Mouse (Mus musculus): ENCODE results near the gene Med12l. TPM values are rescaled to one million over a fixed set of nuclear protein-coding genes. Genes with fewer than 3 reads are reported as not detected.

Med12l gene
- polyA plus RNA-seq, 2 experiments = 2.4 to 4.5 TPM

DNA sequence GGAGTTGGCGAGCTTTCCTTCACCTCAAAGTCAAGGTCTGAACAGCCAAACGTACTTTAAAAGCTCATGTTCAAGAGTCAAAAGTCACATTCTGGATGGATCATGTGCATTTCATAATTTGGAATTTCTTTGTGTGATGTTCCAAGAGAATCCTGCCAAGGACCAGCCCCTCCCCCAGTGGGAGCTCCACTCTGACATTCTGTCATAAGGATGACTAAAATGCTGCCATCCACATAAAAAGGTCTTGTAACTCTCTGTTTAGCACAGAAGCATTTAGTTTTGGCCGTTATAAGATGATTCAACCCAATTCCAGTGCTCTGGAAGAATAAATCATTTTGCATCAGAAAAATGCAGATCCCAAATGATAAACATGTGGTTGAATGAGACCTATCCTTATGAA is 348.5 kb downstream of the Med12l start:
- no peak for TF ChIP-seq POLR2A (IDR thresholded peaks at IDR 0.05; ENCODE audit: borderline replicate concordance, extremely low read depth, insufficient read depth, insufficient read length)
- H3K4me2 ChIP-seq (replicated peaks; ENCODE audit: low read depth, low read length, severe bottlenecking) = no peak overlapping the region
- WGBS = 80% methylated on average over 3 of the region's 3 CpGs
- H3K4me1 ChIP-seq (ENCODE audit: control insufficient read depth, insufficient read depth, low read length) = no peaks in the 10 kb centered on the region
- no peak overlapping the region for H3K27ac ChIP-seq (replicated peaks; ENCODE audit: low read depth, low read length)
- no peaks in the 10 kb centered on the region for H3K36me3 ChIP-seq (ENCODE audit: control insufficient read depth, insufficient read depth, low read length)
- no peak for ATAC-seq (ENCODE audit: low FRiP score, low read depth)
- H3K9me3 ChIP-seq (ENCODE audit: control insufficient read depth, low read length) = no peaks in the 10 kb centered on the region
- no peaks in the 10 kb centered on the region for H3K27me3 ChIP-seq (ENCODE audit: control insufficient read depth, insufficient read depth, low read length)
- DNase-seq (ENCODE audit: low spot score) = peak; percentile 28
- H3K9ac ChIP-seq (ENCODE audit: low read depth, low read length, severe bottlenecking) = no peak overlapping the region
- no peak overlapping the region for H3K4me3 ChIP-seq (replicated peaks; ENCODE audit: low read length)

DNA sequence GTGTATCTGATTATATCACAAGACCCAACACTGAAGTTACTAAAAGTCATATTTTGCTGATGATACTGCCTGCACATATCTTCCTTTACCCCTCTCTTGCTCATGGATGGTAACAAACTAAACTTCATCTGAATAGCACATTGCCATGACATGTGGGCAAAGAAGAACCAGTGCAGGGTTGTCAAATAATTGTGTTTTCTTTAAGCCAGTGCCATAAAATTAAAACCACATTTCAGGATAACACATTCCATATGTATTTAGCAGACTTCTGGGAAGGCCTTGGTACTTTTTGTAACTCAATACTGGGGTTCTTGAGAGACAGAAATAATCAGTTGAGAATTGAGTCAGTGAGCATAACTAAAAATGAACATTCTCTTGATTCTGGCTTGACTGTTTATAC is 354.5 kb downstream of the Med12l start:
- no peak overlapping the region for H3K27ac ChIP-seq (replicated peaks; ENCODE audit: low read depth, low read length)
- H3K4me3 ChIP-seq (replicated peaks; ENCODE audit: low read length) = no peak overlapping the region
- peak; percentile 30 for DNase-seq (ENCODE audit: low spot score)
- H3K9me3 ChIP-seq (ENCODE audit: control insufficient read depth, low read length) = no peaks in the 10 kb centered on the region
- no peaks in the 10 kb centered on the region for H3K27me3 ChIP-seq (ENCODE audit: control insufficient read depth, insufficient read depth, low read length)
- H3K4me2 ChIP-seq (replicated peaks; ENCODE audit: low read depth, low read length, severe bottlenecking) = no peak overlapping the region
- H3K36me3 ChIP-seq (ENCODE audit: control insufficient read depth, insufficient read depth, low read length) = no peaks in the 10 kb centered on the region
- no peak for ATAC-seq (ENCODE audit: low FRiP score, low read depth)
- H3K4me1 ChIP-seq (ENCODE audit: control insufficient read depth, insufficient read depth, low read length) = peaks cover 3% of the 10 kb centered on the region; the same call in 1 of the 2 replicates
- no peak for TF ChIP-seq POLR2A (IDR thresholded peaks at IDR 0.05; ENCODE audit: borderline replicate concordance, extremely low read depth, insufficient read depth, insufficient read length)
- no peak overlapping the region for H3K9ac ChIP-seq (ENCODE audit: low read depth, low read length, severe bottlenecking)

- peak; percentile 55 for DNase-seq (ENCODE audit: low spot score)
- Histone ChIP-seq H3K27me3 (ENCODE audit: control insufficient read depth, insufficient read depth, low read length) (no peaks in the 10 kb centered on the region), H3K27ac (replicated peaks; ENCODE audit: low read depth, low read length) (no peak overlapping the region)
These were observed 356.3 kb downstream of the Med12l start for GRCm38 (mm10) chr3:59361895-59362294.

More at GRCm38 (mm10) chr3:59361895-59362294, 356.3 kb downstream of the Med12l start:
- Histone ChIP-seq H3K4me2 (replicated peaks; ENCODE audit: low read depth, low read length, severe bottlenecking) (no peak overlapping the region), H3K4me3 (replicated peaks; ENCODE audit: low read length) (no peak overlapping the region), H3K9ac (ENCODE audit: low read depth, low read length, severe bottlenecking) (no peak overlapping the region), H3K36me3 (ENCODE audit: control insufficient read depth, insufficient read depth, low read length) (no peaks in the 10 kb centered on the region), H3K9me3 (ENCODE audit: control insufficient read depth, low read length) (no peaks in the 10 kb centered on the region), H3K4me1 (ENCODE audit: control insufficient read depth, insufficient read depth, low read length) (peaks cover 3% of the 10 kb centered on the region; the same call in 1 of the 2 replicates)
- 24% methylated on average over 1 of the region's 1 CpGs for WGBS
- TF ChIP-seq POLR2A (IDR thresholded peaks at IDR 0.05; ENCODE audit: borderline replicate concordance, extremely low read depth, insufficient read depth, insufficient read length) = no peak
- peak; percentile 63; the same call in 1 of the 2 replicates for ATAC-seq (ENCODE audit: low FRiP score, low read depth)

Other genes with a start within 250 kb of the Med12l start
- gene Mindy4b-ps, start 183.5 kb upstream of the Med12l start, polyA plus RNA-seq (2012; rRNA removed) = 0.04 and 0.13 TPM in 2 replicates
- not detected in 2 replicates for gene Mindy4b-ps, start 183.5 kb upstream of the Med12l start, polyA plus RNA-seq (2014; fragmentation: Nextera tagmentation; extraction: Ambion mirVana)
- 0.08 and 0.23 TPM in 2 replicates for gene Clrn1, start 120.5 kb upstream of the Med12l start, polyA plus RNA-seq (2012; rRNA removed)
- gene Clrn1, start 120.5 kb upstream of the Med12l start, polyA plus RNA-seq (2014; fragmentation: Nextera tagmentation; extraction: Ambion mirVana) = 0.21 and 0.44 TPM in 2 replicates
- gene Gpr171, start 96.0 kb downstream of the Med12l start, polyA plus RNA-seq (2012; rRNA removed) = 0.13 and 0.19 TPM in 2 replicates
- gene Gpr171, start 96.0 kb downstream of the Med12l start, polyA plus RNA-seq (2014; fragmentation: Nextera tagmentation; extraction: Ambion mirVana) = 0.75 and 1.5 TPM in 2 replicates
- gene P2ry14, start 147.8 kb downstream of the Med12l start, polyA plus RNA-seq (2012; rRNA removed) = 0.36 and 0.38 TPM in 2 replicates
- gene P2ry14, start 147.8 kb downstream of the Med12l start, polyA plus RNA-seq (2014; fragmentation: Nextera tagmentation; extraction: Ambion mirVana) = 1.6 and 1.8 TPM in 2 replicates
- 5.7 and 6.3 TPM in 2 replicates for gene Gpr87, start 189.3 kb downstream of the Med12l start, polyA plus RNA-seq (2012; rRNA removed)
- 14.8 and 20.4 TPM in 2 replicates for gene Gpr87, start 189.3 kb downstream of the Med12l start, polyA plus RNA-seq (2014; fragmentation: Nextera tagmentation; extraction: Ambion mirVana)
- 1.3 and 1.4 TPM in 2 replicates for gene P2ry13, start 205.1 kb downstream of the Med12l start, polyA plus RNA-seq (2012; rRNA removed)
- gene P2ry13, start 205.1 kb downstream of the Med12l start, polyA plus RNA-seq (2014; fragmentation: Nextera tagmentation; extraction: Ambion mirVana) = 1.6 and 1.9 TPM in 2 replicates

Measured in limb, embryonic 14.5 days (tissue).